Mouse (Mus musculus): Measurements from ENCODE around the gene Ap4s1. TPM values are rescaled to one million over a fixed set of nuclear protein-coding genes. Genes with fewer than 3 reads are reported as not detected.

The Ap4s1 gene
- polyA plus RNA-seq, 1 experiment from 2014 or later: 30.8 TPM

DNA sequence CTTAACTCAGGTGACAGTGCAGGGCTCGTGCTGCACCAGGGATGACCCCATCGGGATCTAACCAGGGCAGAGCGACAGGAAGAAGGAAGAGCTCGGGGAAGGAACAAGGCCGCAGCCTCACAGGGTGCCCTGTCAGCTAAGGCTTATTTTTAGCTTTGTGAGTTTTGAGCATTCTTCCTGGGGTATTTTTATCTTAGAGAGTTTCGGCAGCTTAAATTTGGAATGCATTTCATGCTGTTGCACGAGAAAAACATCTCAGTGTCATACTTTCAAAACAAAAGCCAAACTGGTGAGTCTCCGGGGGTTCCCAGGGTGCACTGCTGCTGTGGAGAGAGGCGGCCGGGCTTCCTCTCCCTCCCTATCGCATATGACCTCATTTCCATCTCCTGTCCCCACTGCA, 38.2 kb downstream of the Ap4s1 start:
- no peak overlapping the region for H3K4me3 ChIP-seq (ENCODE audit: low read depth, low read length)
- DNase-seq (ENCODE audit: low spot score): peak; percentile 74
- H3K4me2 ChIP-seq (replicated peaks; ENCODE audit: low read depth, low read length): no peak overlapping the region
- no peaks in the 10 kb centered on the region for H3K9me3 ChIP-seq (ENCODE audit: low read length)
- TF ChIP-seq CTCF (IDR thresholded peaks at IDR 0.05) (no peak), EP300 (IDR thresholded peaks at IDR 0.05) (peak; percentile 14; the same call in 1 of the 2 replicates)
- H3K27me3 ChIP-seq (replicated peaks; ENCODE audit: insufficient read depth, low read length): no peaks in the 10 kb centered on the region
- H3K27ac ChIP-seq (ENCODE audit: low read length): peak overlapping the region; percentile 58
- no peak overlapping the region for H3K9ac ChIP-seq (replicated peaks; ENCODE audit: low read depth)
- peak; percentile 86 for ATAC-seq
- H3K4me1 ChIP-seq (ENCODE audit: insufficient read depth, low read depth, low read length): no peaks in the 10 kb centered on the region
- H3K36me3 ChIP-seq (ENCODE audit: insufficient read depth, low read length): no peaks in the 10 kb centered on the region
- 37% methylated on average over 11 of the region's 11 CpGs for WGBS

GRCm38 (mm10) chr12:51729827-51730226, 39.0 kb downstream of the Ap4s1 start:
- Histone ChIP-seq H3K36me3 (ENCODE audit: insufficient read depth, low read length) (no peaks in the 10 kb centered on the region), H3K4me1 (ENCODE audit: insufficient read depth, low read depth, low read length) (no peaks in the 10 kb centered on the region), H3K27ac (ENCODE audit: low read length) (peak overlapping the region; percentile 58), H3K9ac (replicated peaks; ENCODE audit: low read depth) (no peak overlapping the region), H3K27me3 (replicated peaks; ENCODE audit: insufficient read depth, low read length) (no peaks in the 10 kb centered on the region), H3K4me3 (ENCODE audit: low read depth, low read length) (no peak overlapping the region), H3K9me3 (ENCODE audit: low read length) (no peaks in the 10 kb centered on the region), H3K4me2 (replicated peaks; ENCODE audit: low read depth, low read length) (no peak overlapping the region)
- WGBS: 92% methylated on average over 9 of the region's 9 CpGs
- DNase-seq (ENCODE audit: low spot score) (no peak), ATAC-seq (no peak)
- no peak for TF ChIP-seq CTCF (IDR thresholded peaks at IDR 0.05)
- TF ChIP-seq EP300 (IDR thresholded peaks at IDR 0.05): no peak

- peak; percentile 77 for ATAC-seq
- DNase-seq (ENCODE audit: low spot score): peak; percentile 78
- Histone ChIP-seq H3K9ac (replicated peaks; ENCODE audit: low read depth) (no peak overlapping the region), H3K9me3 (ENCODE audit: low read length) (no peaks in the 10 kb centered on the region), H3K27ac (ENCODE audit: low read length) (peak overlapping the region; percentile 72), H3K36me3 (ENCODE audit: insufficient read depth, low read length) (no peaks in the 10 kb centered on the region), H3K4me3 (ENCODE audit: low read depth, low read length) (peak overlapping the region; percentile 19; the same call in 1 of the 2 replicates), H3K4me1 (ENCODE audit: insufficient read depth, low read depth, low read length) (peaks cover 2% of the 10 kb centered on the region; the same call in 1 of the 2 replicates), H3K27me3 (replicated peaks; ENCODE audit: insufficient read depth, low read length) (no peaks in the 10 kb centered on the region), H3K4me2 (replicated peaks; ENCODE audit: low read depth, low read length) (peak overlapping the region; percentile 46)
- WGBS: 50% methylated on average over 14 of the region's 14 CpGs
- TF ChIP-seq CTCF (IDR thresholded peaks at IDR 0.05) (no peak), EP300 (IDR thresholded peaks at IDR 0.05) (no peak)
Measured at GRCm38 (mm10) chr12:51734605-51735211, 43.9 kb downstream of the Ap4s1 start.

DNA sequence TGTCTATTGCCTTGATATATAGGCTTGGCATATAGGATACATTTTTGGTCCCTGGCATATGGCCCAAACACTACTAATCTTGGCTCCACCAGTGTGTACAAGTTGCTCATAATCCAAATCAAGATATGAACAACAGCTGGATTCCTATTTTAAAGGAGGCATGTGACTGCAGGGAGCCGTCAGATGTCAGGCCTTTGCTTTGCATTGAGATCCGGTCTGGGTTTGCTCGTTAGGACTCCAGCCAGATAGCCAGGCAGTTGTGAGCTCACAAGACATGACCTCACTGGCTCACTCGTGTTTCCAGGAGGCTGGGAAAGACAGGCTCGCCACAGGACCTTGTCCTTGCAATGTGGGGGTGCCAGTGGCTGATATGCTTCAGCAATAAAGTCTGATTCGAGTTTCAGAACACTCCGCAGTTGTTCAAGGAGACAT, 45.0 kb downstream of the Ap4s1 start:
- Histone ChIP-seq H3K4me2 (replicated peaks; ENCODE audit: low read depth, low read length) (no peak overlapping the region), H3K27ac (ENCODE audit: low read length) (peak overlapping the region; percentile 72; the same call in 1 of the 2 replicates), H3K4me1 (ENCODE audit: insufficient read depth, low read depth, low read length) (peaks cover 2% of the 10 kb centered on the region; the same call in 1 of the 2 replicates), H3K27me3 (replicated peaks; ENCODE audit: insufficient read depth, low read length) (no peaks in the 10 kb centered on the region), H3K9ac (replicated peaks; ENCODE audit: low read depth) (no peak overlapping the region), H3K9me3 (ENCODE audit: low read length) (no peaks in the 10 kb centered on the region), H3K36me3 (ENCODE audit: insufficient read depth, low read length) (no peaks in the 10 kb centered on the region), H3K4me3 (ENCODE audit: low read depth, low read length) (no peak overlapping the region)
- peak; percentile 83 for DNase-seq (ENCODE audit: low spot score)
- no peak for TF ChIP-seq EP300 (IDR thresholded peaks at IDR 0.05)
- TF ChIP-seq CTCF (IDR thresholded peaks at IDR 0.05): no peak
- 30% methylated on average over 7 of the region's 7 CpGs for WGBS
- peak; percentile 83 for ATAC-seq

DNA sequence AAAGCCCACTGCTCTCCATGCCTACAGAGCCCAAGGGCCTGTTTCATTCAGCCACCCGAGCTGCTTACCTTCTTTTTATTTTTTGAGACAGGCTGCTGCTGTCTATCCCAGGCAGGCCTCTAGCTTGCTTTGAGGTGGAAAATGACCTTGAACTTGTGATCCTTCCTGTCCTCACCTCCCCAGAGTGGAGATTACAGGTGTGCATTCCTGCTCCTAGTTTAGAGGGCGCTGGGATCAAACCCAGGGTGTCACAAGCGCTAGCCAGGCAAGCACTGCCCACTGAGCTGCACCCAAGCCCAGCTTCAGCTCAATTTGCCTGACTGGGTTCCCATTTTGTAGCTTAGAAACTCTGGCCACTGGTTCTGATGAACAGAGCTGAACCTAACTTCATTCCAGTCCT, 45.5 kb downstream of the Ap4s1 start:
- H3K9ac ChIP-seq (replicated peaks; ENCODE audit: low read depth): no peak overlapping the region
- 69% methylated on average over 3 of the region's 3 CpGs for WGBS
- no peak for DNase-seq (ENCODE audit: low spot score)

GRCm38 (mm10) chr12:51736807-51737206, 46.0 kb downstream of the Ap4s1 start:
- peaks cover 2% of the 10 kb centered on the region; the same call in 1 of the 2 replicates for H3K4me1 ChIP-seq (ENCODE audit: insufficient read depth, low read depth, low read length)
- WGBS: 53% methylated on average over 1 of the region's 1 CpGs
- H3K4me3 ChIP-seq (ENCODE audit: low read depth, low read length): no peak overlapping the region
- H3K9ac ChIP-seq (replicated peaks; ENCODE audit: low read depth): no peak overlapping the region
- no peak overlapping the region for H3K4me2 ChIP-seq (replicated peaks; ENCODE audit: low read depth, low read length)
- H3K27me3 ChIP-seq (replicated peaks; ENCODE audit: insufficient read depth, low read length): no peaks in the 10 kb centered on the region
- no peak for DNase-seq (ENCODE audit: low spot score)
- no peak for ATAC-seq
- H3K9me3 ChIP-seq (ENCODE audit: low read length): no peaks in the 10 kb centered on the region
- H3K27ac ChIP-seq (ENCODE audit: low read length): no peak overlapping the region
- TF ChIP-seq EP300 (IDR thresholded peaks at IDR 0.05): no peak
- TF ChIP-seq CTCF (IDR thresholded peaks at IDR 0.05): no peak
- H3K36me3 ChIP-seq (ENCODE audit: insufficient read depth, low read length): no peaks in the 10 kb centered on the region

More for the DNA sequence above, 45.5 kb downstream of the Ap4s1 start:
- H3K9me3 ChIP-seq (ENCODE audit: low read length): no peaks in the 10 kb centered on the region
- H3K4me3 ChIP-seq (ENCODE audit: low read depth, low read length): no peak overlapping the region
- peak overlapping the region; percentile 72; the same call in 1 of the 2 replicates for H3K27ac ChIP-seq (ENCODE audit: low read length)
- H3K27me3 ChIP-seq (replicated peaks; ENCODE audit: insufficient read depth, low read length): no peaks in the 10 kb centered on the region
- H3K4me1 ChIP-seq (ENCODE audit: insufficient read depth, low read depth, low read length): peaks cover 2% of the 10 kb centered on the region; the same call in 1 of the 2 replicates
- TF ChIP-seq EP300 (IDR thresholded peaks at IDR 0.05): no peak
- no peak for TF ChIP-seq CTCF (IDR thresholded peaks at IDR 0.05)
- no peaks in the 10 kb centered on the region for H3K36me3 ChIP-seq (ENCODE audit: insufficient read depth, low read length)
- ATAC-seq: no peak
- H3K4me2 ChIP-seq (replicated peaks; ENCODE audit: low read depth, low read length): no peak overlapping the region

Data from lung, postnatal 0 days (tissue).